In genomic region chr17:46554977-46555672, GRCm38 (mm10) we compare ENCODE assay signal across 8 mouse cellular contexts. TPM values are rescaled to one million over a fixed set of nuclear protein-coding genes. Genes with fewer than 3 reads are reported as not detected.
DNase-seq lines count a peak whose midpoint lies in the region; ATAC-seq and TF ChIP-seq lines count a peak whose summit lies in the region.

No protein-coding gene starts in this region.

- peak; percentile 11; the same call in 1 of the 2 replicates for TF ChIP-seq POLR2A in embryonic fibroblast, embryonic 13.5 days (IDR thresholded peaks at IDR 0.05; ENCODE audit: low read depth, low read length)

- H3K27me3 ChIP-seq in hindbrain, embryonic 16.5 days (replicated peaks; ENCODE audit: control insufficient read depth, insufficient read depth, low read length): no peaks in the 10 kb centered on the region
- no peaks in the 10 kb centered on the region; the same call in 1 of the 2 replicates for H3K27me3 ChIP-seq in liver, embryonic 15.5 days
- no peaks in the 10 kb centered on the region for H3K27me3 ChIP-seq in neural tube, embryonic 15.5 days (replicated peaks)

- ATAC-seq in hindbrain, embryonic 16.5 days: no peak
- 0 out of 2 replicates have a peak, but pooled peaks have one; percentile 1 for ATAC-seq in liver, embryonic 15.5 days (ENCODE audit: insufficient read depth)
- ATAC-seq in neural tube, embryonic 15.5 days (ENCODE audit: low FRiP score): peak; percentile 3; the same call in 1 of the 2 replicates
- no peak for ATAC-seq in megakaryocyte progenitor cell, adult 5-6 weeks (replicated peaks; ENCODE audit: poor library complexity)

- TF ChIP-seq CTCF in layer of hippocampus, adult 2 months (conservative IDR thresholded peaks at IDR 0.05): no peak
- TF ChIP-seq CTCF in embryonic fibroblast, embryonic 13.5 days (IDR thresholded peaks at IDR 0.05; ENCODE audit: borderline replicate concordance, insufficient read depth, low read length): no peak

- H3K4me3 ChIP-seq in layer of hippocampus, adult 2 months: peak overlapping the region; percentile 90
- peak overlapping the region; percentile 90 for H3K4me3 ChIP-seq in embryonic fibroblast, embryonic 13.5 days (ENCODE audit: insufficient read depth, low read length)
- H3K4me3 ChIP-seq in hindbrain, embryonic 16.5 days (ENCODE audit: low read length): peak overlapping the region; percentile 99
- peak overlapping the region; percentile 92 for H3K4me3 ChIP-seq in liver, embryonic 15.5 days (replicated peaks)
- H3K4me3 ChIP-seq in neural tube, embryonic 15.5 days (replicated peaks): peak overlapping the region; percentile 99

- H3K36me3 ChIP-seq in hindbrain, embryonic 16.5 days (ENCODE audit: control insufficient read depth, insufficient read depth, low read length): peaks cover 10% of the 10 kb centered on the region
- H3K36me3 ChIP-seq in liver, embryonic 15.5 days (replicated peaks): peaks cover 22% of the 10 kb centered on the region
- H3K36me3 ChIP-seq in neural tube, embryonic 15.5 days: peaks cover 19% of the 10 kb centered on the region

- WGBS in hindbrain, embryonic 16.5 days: under 1% methylated on average over 67 of the region's 75 CpGs
- WGBS in liver, embryonic 15.5 days (ENCODE audit: insufficient replicate concordance): under 1% methylated on average over 74 of the region's 75 CpGs
- WGBS in neural tube, embryonic 15.5 days: under 1% methylated on average over 75 of the region's 75 CpGs

- peak overlapping the region; percentile 96 for H3K27ac ChIP-seq in layer of hippocampus, adult 2 months
- H3K27ac ChIP-seq in embryonic fibroblast, embryonic 13.5 days (ENCODE audit: insufficient read depth, low read length): peak overlapping the region; percentile 79
- peak overlapping the region; percentile 94 for H3K27ac ChIP-seq in hindbrain, embryonic 16.5 days (ENCODE audit: low read depth, low read length)
- H3K27ac ChIP-seq in liver, embryonic 15.5 days (replicated peaks): peak overlapping the region; percentile 81
- peak overlapping the region; percentile 94 for H3K27ac ChIP-seq in neural tube, embryonic 15.5 days (replicated peaks)

- H3K9ac ChIP-seq in hindbrain, embryonic 16.5 days (ENCODE audit: low read depth, low read length): peak overlapping the region; percentile 99
- peak overlapping the region; percentile 87 for H3K9ac ChIP-seq in liver, embryonic 15.5 days
- H3K9ac ChIP-seq in neural tube, embryonic 15.5 days (replicated peaks): peak overlapping the region; percentile 99

- no peak for DNase-seq in layer of hippocampus, adult 2 months (ENCODE audit: low spot score in 2 of 2)
- no peak for DNase-seq in layer of hippocampus, adult 8-10 months (ENCODE audit: low spot score in 2 of 2)
- DNase-seq in adrenal gland, postnatal 14 days: peak; percentile 71

- peaks cover 2% of the 10 kb centered on the region; the same call in 1 of the 2 replicates for H3K4me1 ChIP-seq in embryonic fibroblast, embryonic 13.5 days (ENCODE audit: control insufficient read depth, insufficient read depth, low read length)
- peaks cover 27% of the 10 kb centered on the region for H3K4me1 ChIP-seq in hindbrain, embryonic 16.5 days (ENCODE audit: control insufficient read depth, insufficient read depth, low read depth, low read length)
- H3K4me1 ChIP-seq in liver, embryonic 15.5 days (replicated peaks): peaks cover 46% of the 10 kb centered on the region
- H3K4me1 ChIP-seq in neural tube, embryonic 15.5 days: peaks cover 49% of the 10 kb centered on the region

- peak overlapping the region; percentile 87 for H3K4me2 ChIP-seq in hindbrain, embryonic 16.5 days (ENCODE audit: low read length)
- H3K4me2 ChIP-seq in liver, embryonic 15.5 days: peak overlapping the region; percentile 98
- H3K4me2 ChIP-seq in neural tube, embryonic 15.5 days: peak overlapping the region; percentile 95

- no peaks in the 10 kb centered on the region for H3K9me3 ChIP-seq in hindbrain, embryonic 16.5 days (ENCODE audit: control insufficient read depth, low read length)
- H3K9me3 ChIP-seq in liver, embryonic 15.5 days (replicated peaks): no peaks in the 10 kb centered on the region
- no peaks in the 10 kb centered on the region for H3K9me3 ChIP-seq in neural tube, embryonic 15.5 days (replicated peaks)

RNA-seq across cellular contexts. Expression of gene Srf, which starts 0.8 kb away (rescaled TPM):
- 10 to 100 TPM; 75.7 to 90.9 TPM for total RNA-seq in layer of hippocampus, adult 2 months (2021)
- total RNA-seq in layer of hippocampus, adult 8-10 months (2022): 10 to 100 TPM; 66.2 to 84.0 (median 73.5) TPM
- 38.4 and 39.2 TPM in 2 replicates for total RNA-seq in adrenal gland, postnatal 14 days (2021)
- 50.9 and 61.2 TPM in 2 replicates for polyA plus RNA-seq in embryonic fibroblast, embryonic 13.5 days (2011; ENCODE audit: insufficient read length, low read depth, missing spikeins)
- 3.5 and 3.6 TPM in 2 replicates for polyA plus RNA-seq in hindbrain, embryonic 16.5 days (2015; fragmentation: Nextera tagmentation; extraction: Ambion mirVana)
- polyA plus RNA-seq in liver, embryonic 15.5 days (2015; fragmentation: Nextera tagmentation; extraction: Ambion mirVana): 2.2 and 3.1 TPM in 2 replicates
- 2.5 and 6.4 TPM in 2 replicates for polyA plus RNA-seq in neural tube, embryonic 15.5 days (2015; fragmentation: Nextera tagmentation; extraction: Ambion mirVana)
- total RNA-seq in megakaryocyte progenitor cell, adult 5-6 weeks (2015): 36.5 and 43.5 TPM in 2 replicates
- 40.0 and 47.5 TPM in 2 replicates for total RNA-seq in megakaryocyte progenitor cell, adult 5-6 weeks (2017)

RNA-seq across cellular contexts. Expression of gene Cul9, which starts 8.9 kb away (rescaled TPM):
- 10 to 100 TPM; 66.1 to 68.4 TPM for total RNA-seq in layer of hippocampus, adult 2 months (2021)
- 10 to 100 TPM; 57.2 to 81.6 (median 63.8) TPM for total RNA-seq in layer of hippocampus, adult 8-10 months (2022)
- 17.1 and 20.7 TPM in 2 replicates for total RNA-seq in adrenal gland, postnatal 14 days (2021)
- 5.7 and 8.6 TPM in 2 replicates for polyA plus RNA-seq in embryonic fibroblast, embryonic 13.5 days (2011; ENCODE audit: insufficient read length, low read depth, missing spikeins)
- 19.7 and 25.1 TPM in 2 replicates for polyA plus RNA-seq in hindbrain, embryonic 16.5 days (2015; fragmentation: Nextera tagmentation; extraction: Ambion mirVana)
- 0.50 and 0.51 TPM in 2 replicates for polyA plus RNA-seq in liver, embryonic 15.5 days (2015; fragmentation: Nextera tagmentation; extraction: Ambion mirVana)
- 17.3 and 22.6 TPM in 2 replicates for polyA plus RNA-seq in neural tube, embryonic 15.5 days (2015; fragmentation: Nextera tagmentation; extraction: Ambion mirVana)
- total RNA-seq in megakaryocyte progenitor cell, adult 5-6 weeks (2015): 9.2 and 12.4 TPM in 2 replicates
- total RNA-seq in megakaryocyte progenitor cell, adult 5-6 weeks (2017): 12.4 and 12.5 TPM in 2 replicates

RNA-seq across cellular contexts. Expression of gene Dnph1, which starts 58.6 kb away (rescaled TPM):
- 1 to 10 TPM; 4.8 to 6.2 TPM for total RNA-seq in layer of hippocampus, adult 2 months (2021)
- 1 to 10 TPM; 4.1 to 7.5 (median 6.0) TPM for total RNA-seq in layer of hippocampus, adult 8-10 months (2022)
- 5.3 and 7.8 TPM in 2 replicates for total RNA-seq in adrenal gland, postnatal 14 days (2021)
- polyA plus RNA-seq in embryonic fibroblast, embryonic 13.5 days (2011; ENCODE audit: insufficient read length, low read depth, missing spikeins): 7.2 and 9.9 TPM in 2 replicates
- polyA plus RNA-seq in hindbrain, embryonic 16.5 days (2015; fragmentation: Nextera tagmentation; extraction: Ambion mirVana): 18.7 and 19.0 TPM in 2 replicates
- 17.5 and 17.7 TPM in 2 replicates for polyA plus RNA-seq in liver, embryonic 15.5 days (2015; fragmentation: Nextera tagmentation; extraction: Ambion mirVana)
- 13.6 and 22.7 TPM in 2 replicates for polyA plus RNA-seq in neural tube, embryonic 15.5 days (2015; fragmentation: Nextera tagmentation; extraction: Ambion mirVana)
- total RNA-seq in megakaryocyte progenitor cell, adult 5-6 weeks (2015): 41.5 and 45.7 TPM in 2 replicates
- total RNA-seq in megakaryocyte progenitor cell, adult 5-6 weeks (2017): 20.2 and 26.3 TPM in 2 replicates

Comparison
In these comparisons a context has a peak if more than half of its experiments do, and no peak if none do; other contexts are left out.
1. ATAC-seq: peak in liver, embryonic 15.5 days (single experiment) and neural tube, embryonic 15.5 days (single experiment); none in hindbrain, embryonic 16.5 days (single experiment) and megakaryocyte progenitor cell, adult 5-6 weeks (single experiment).
2. Peak in every context shown above with its lines, with median percentiles within 50 percentile points of each other: H3K27ac ChIP-seq, H3K4me3 ChIP-seq, H3K4me2 ChIP-seq and H3K9ac ChIP-seq.